Mouse (Mus musculus): ENCODE results near the gene Iqcj. TPM values are rescaled to one million over a fixed set of nuclear protein-coding genes. Genes with fewer than 3 reads are reported as not detected.

Gene Iqcj
- polyA plus RNA-seq, 1 experiment from 2014 or later: not detected

DNA sequence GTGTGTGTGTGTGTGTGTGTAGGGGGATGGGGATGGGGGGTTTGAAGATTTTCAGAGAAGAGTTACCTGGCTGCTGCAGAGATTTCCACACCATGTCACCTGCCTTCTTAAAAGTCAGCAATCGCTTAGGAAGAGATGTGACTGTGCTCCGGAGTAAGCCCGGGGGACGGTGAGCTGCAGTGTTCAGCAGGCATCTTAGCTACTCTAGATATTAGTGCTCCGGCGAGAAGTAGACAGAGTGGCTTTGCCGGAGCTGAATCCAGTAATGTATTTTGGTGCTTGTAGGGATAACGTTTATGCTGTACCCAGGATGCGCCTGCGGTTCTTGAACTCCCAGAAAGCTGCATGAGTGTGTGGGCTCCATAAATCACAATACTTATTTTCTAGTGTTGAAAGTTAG, 748 bp downstream of the Iqcj start:
- DNase-seq (ENCODE audit: low spot score): no peak
- Histone ChIP-seq H3K9ac (ENCODE audit: low read length) (no peak overlapping the region), H3K4me2 (ENCODE audit: low read depth) (no peak overlapping the region), H3K9me3 (ENCODE audit: control insufficient read depth, low read length) (no peaks in the 10 kb centered on the region), H3K4me3 (ENCODE audit: low read depth, low read length) (no peak overlapping the region), H3K27ac (ENCODE audit: low read depth, low read length) (no peak overlapping the region), H3K27me3 (ENCODE audit: control insufficient read depth, insufficient read depth, low read length) (no peaks in the 10 kb centered on the region), H3K4me1 (ENCODE audit: control insufficient read depth, insufficient read depth, low read length) (no peaks in the 10 kb centered on the region), H3K36me3 (ENCODE audit: control insufficient read depth, insufficient read depth, low read length) (no peaks in the 10 kb centered on the region)
- ATAC-seq (ENCODE audit: insufficient read depth, low FRiP score, low TSS enrichment): no peak
- 77% methylated on average over 10 of the region's 10 CpGs for WGBS

GRCm38 (mm10) chr3:67902517-67902916, 10.5 kb downstream of the Iqcj start:
- ATAC-seq (ENCODE audit: insufficient read depth, low FRiP score, low TSS enrichment) (no peak), DNase-seq (ENCODE audit: low spot score) (no peak)
- 85% methylated on average over 4 of the region's 4 CpGs for WGBS
- H3K27me3 ChIP-seq (ENCODE audit: control insufficient read depth, insufficient read depth, low read length): no peaks in the 10 kb centered on the region
- H3K4me1 ChIP-seq (ENCODE audit: control insufficient read depth, insufficient read depth, low read length): no peaks in the 10 kb centered on the region
- no peaks in the 10 kb centered on the region for H3K36me3 ChIP-seq (ENCODE audit: control insufficient read depth, insufficient read depth, low read length)
- no peak overlapping the region for H3K27ac ChIP-seq (ENCODE audit: low read depth, low read length)
- H3K4me2 ChIP-seq (ENCODE audit: low read depth): no peak overlapping the region
- H3K9me3 ChIP-seq (ENCODE audit: control insufficient read depth, low read length): no peaks in the 10 kb centered on the region
- H3K4me3 ChIP-seq (ENCODE audit: low read depth, low read length): no peak overlapping the region
- H3K9ac ChIP-seq (ENCODE audit: low read length): no peak overlapping the region

DNA sequence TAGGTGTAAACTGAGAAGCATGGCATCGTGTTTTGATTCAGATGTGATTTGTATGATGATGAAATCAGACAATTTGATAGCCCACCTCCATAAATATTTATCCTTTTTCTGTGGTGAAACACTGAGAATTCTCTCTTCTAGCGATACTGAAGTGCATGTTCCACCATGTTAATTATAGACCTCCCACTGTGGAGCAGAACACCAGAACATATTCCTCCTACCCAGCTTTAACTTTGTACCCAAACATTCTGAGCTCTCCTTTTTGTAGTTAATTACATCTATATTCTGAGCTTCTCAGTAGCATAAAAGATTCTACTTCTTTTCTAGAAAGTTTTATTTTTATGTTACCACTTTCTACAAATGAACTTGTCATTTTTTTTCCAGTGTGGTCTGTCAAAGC, 16.6 kb downstream of the Iqcj start:
- H3K27ac ChIP-seq (ENCODE audit: low read depth, low read length): no peak overlapping the region
- no peak overlapping the region for H3K4me3 ChIP-seq (ENCODE audit: low read depth, low read length)
- H3K4me2 ChIP-seq (ENCODE audit: low read depth): no peak overlapping the region
- no peaks in the 10 kb centered on the region for H3K9me3 ChIP-seq (ENCODE audit: control insufficient read depth, low read length)
- WGBS: 90% methylated on average over 2 of the region's 2 CpGs
- DNase-seq (ENCODE audit: low spot score) (no peak), ATAC-seq (ENCODE audit: insufficient read depth, low FRiP score, low TSS enrichment) (no peak)
- H3K27me3 ChIP-seq (ENCODE audit: control insufficient read depth, insufficient read depth, low read length): no peaks in the 10 kb centered on the region
- H3K36me3 ChIP-seq (ENCODE audit: control insufficient read depth, insufficient read depth, low read length): no peaks in the 10 kb centered on the region
- no peaks in the 10 kb centered on the region for H3K4me1 ChIP-seq (ENCODE audit: control insufficient read depth, insufficient read depth, low read length)
- H3K9ac ChIP-seq (ENCODE audit: low read length): no peak overlapping the region

- ATAC-seq (ENCODE audit: insufficient read depth, low FRiP score, low TSS enrichment) (no peak), DNase-seq (ENCODE audit: low spot score) (no peak)
- no peaks in the 10 kb centered on the region for H3K4me1 ChIP-seq (ENCODE audit: control insufficient read depth, insufficient read depth, low read length)
- WGBS: 84% methylated on average over 3 of the region's 3 CpGs
- no peak overlapping the region for H3K9ac ChIP-seq (ENCODE audit: low read length)
- H3K4me3 ChIP-seq (ENCODE audit: low read depth, low read length): no peak overlapping the region
- H3K27me3 ChIP-seq (ENCODE audit: control insufficient read depth, insufficient read depth, low read length): no peaks in the 10 kb centered on the region
- H3K4me2 ChIP-seq (ENCODE audit: low read depth): no peak overlapping the region
- no peaks in the 10 kb centered on the region for H3K36me3 ChIP-seq (ENCODE audit: control insufficient read depth, insufficient read depth, low read length)
- H3K9me3 ChIP-seq (ENCODE audit: control insufficient read depth, low read length): no peaks in the 10 kb centered on the region
- no peak overlapping the region for H3K27ac ChIP-seq (ENCODE audit: low read depth, low read length)
These were observed 26.1 kb downstream of the Iqcj start for GRCm38 (mm10) chr3:67918098-67918497.

- Histone ChIP-seq H3K4me1 (ENCODE audit: control insufficient read depth, insufficient read depth, low read length) (no peaks in the 10 kb centered on the region), H3K27ac (ENCODE audit: low read depth, low read length) (no peak overlapping the region), H3K36me3 (ENCODE audit: control insufficient read depth, insufficient read depth, low read length) (no peaks in the 10 kb centered on the region), H3K4me2 (ENCODE audit: low read depth) (no peak overlapping the region), H3K9ac (ENCODE audit: low read length) (no peak overlapping the region), H3K4me3 (ENCODE audit: low read depth, low read length) (no peak overlapping the region), H3K9me3 (ENCODE audit: control insufficient read depth, low read length) (no peaks in the 10 kb centered on the region), H3K27me3 (ENCODE audit: control insufficient read depth, insufficient read depth, low read length) (no peaks in the 10 kb centered on the region)
- ATAC-seq (ENCODE audit: insufficient read depth, low FRiP score, low TSS enrichment) (no peak), DNase-seq (ENCODE audit: low spot score) (no peak)
- 85% methylated on average over 8 of the region's 8 CpGs for WGBS
These were observed 26.7 kb downstream of the Iqcj start for GRCm38 (mm10) chr3:67918634-67919259.

GRCm38 (mm10) chr3:67923095-67923494, 31.1 kb downstream of the Iqcj start:
- DNase-seq (ENCODE audit: low spot score) (no peak), ATAC-seq (ENCODE audit: insufficient read depth, low FRiP score, low TSS enrichment) (no peak)
- Histone ChIP-seq H3K9ac (ENCODE audit: low read length) (no peak overlapping the region), H3K4me1 (ENCODE audit: control insufficient read depth, insufficient read depth, low read length) (no peaks in the 10 kb centered on the region), H3K9me3 (ENCODE audit: control insufficient read depth, low read length) (no peaks in the 10 kb centered on the region), H3K4me3 (ENCODE audit: low read depth, low read length) (no peak overlapping the region), H3K36me3 (ENCODE audit: control insufficient read depth, insufficient read depth, low read length) (no peaks in the 10 kb centered on the region), H3K27ac (ENCODE audit: low read depth, low read length) (no peak overlapping the region), H3K27me3 (ENCODE audit: control insufficient read depth, insufficient read depth, low read length) (no peaks in the 10 kb centered on the region), H3K4me2 (ENCODE audit: low read depth) (no peak overlapping the region)
- WGBS: 91% methylated on average over 4 of the region's 4 CpGs

DNA sequence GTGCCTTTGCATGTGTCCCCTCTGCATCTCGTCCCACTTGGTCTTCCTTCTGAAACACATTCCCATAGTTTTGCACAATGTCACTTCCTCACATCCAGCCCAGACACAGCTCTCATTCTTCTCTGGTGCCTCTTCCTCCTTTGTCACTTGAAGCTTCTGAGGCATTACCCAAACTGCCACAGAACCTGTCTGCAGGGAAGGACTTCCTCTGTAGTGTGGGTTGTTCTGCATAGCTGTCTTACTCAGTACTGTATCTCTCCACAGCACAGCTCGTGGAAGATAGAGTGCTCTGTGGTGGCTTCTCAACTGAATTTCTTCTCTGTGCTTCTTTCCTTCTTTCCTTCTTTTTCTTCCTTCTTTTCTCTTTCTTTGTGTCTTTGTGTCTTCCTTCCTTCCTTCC, 33.4 kb downstream of the Iqcj start:
- H3K9ac ChIP-seq (ENCODE audit: low read length): no peak overlapping the region
- ATAC-seq (ENCODE audit: insufficient read depth, low FRiP score, low TSS enrichment): no peak

DNA sequence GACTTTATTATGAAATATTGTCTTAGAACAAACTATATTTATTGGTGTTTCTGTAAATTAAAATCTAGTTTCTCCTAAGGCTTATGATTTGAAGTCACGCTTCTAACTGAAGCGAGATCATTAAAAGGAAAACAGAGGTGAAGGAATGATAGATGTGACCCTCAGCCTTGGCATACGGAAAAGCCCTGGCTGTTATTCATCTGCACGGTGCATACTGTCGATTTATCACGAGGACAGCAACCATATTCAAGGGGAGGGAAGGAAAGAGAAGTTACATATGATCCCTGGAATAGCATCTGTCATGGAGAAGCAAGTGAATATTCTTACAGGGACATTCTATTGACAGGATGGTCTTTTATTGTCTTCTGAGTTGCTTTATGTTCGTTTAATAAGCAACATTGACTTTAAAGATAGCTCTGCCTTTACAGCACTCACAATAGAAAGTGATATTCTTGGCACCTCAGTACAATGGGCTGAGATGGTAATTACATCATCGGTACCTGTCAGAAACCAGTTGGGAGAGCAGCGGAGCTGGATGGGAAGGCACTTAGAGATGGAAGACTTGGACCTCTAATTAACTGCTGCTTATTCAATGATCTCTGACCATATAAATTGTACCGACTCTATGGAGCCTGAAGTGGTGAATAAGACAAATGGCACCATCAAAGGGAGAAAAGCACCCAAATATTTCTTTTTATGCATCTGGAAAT, 38.6 kb downstream of the Iqcj start:
- Histone ChIP-seq H3K4me2 (ENCODE audit: low read depth) (no peak overlapping the region), H3K9me3 (ENCODE audit: control insufficient read depth, low read length) (no peaks in the 10 kb centered on the region), H3K4me1 (ENCODE audit: control insufficient read depth, insufficient read depth, low read length) (no peaks in the 10 kb centered on the region), H3K27me3 (ENCODE audit: control insufficient read depth, insufficient read depth, low read length) (no peaks in the 10 kb centered on the region), H3K9ac (ENCODE audit: low read length) (no peak overlapping the region), H3K27ac (ENCODE audit: low read depth, low read length) (no peak overlapping the region), H3K36me3 (ENCODE audit: control insufficient read depth, insufficient read depth, low read length) (no peaks in the 10 kb centered on the region), H3K4me3 (ENCODE audit: low read depth, low read length) (no peak overlapping the region)
- DNase-seq (ENCODE audit: low spot score) (no peak), ATAC-seq (ENCODE audit: insufficient read depth, low FRiP score, low TSS enrichment) (no peak)
- 75% methylated on average over 10 of the region's 10 CpGs for WGBS

More for the DNA sequence above, 33.4 kb downstream of the Iqcj start:
- Histone ChIP-seq H3K4me2 (ENCODE audit: low read depth) (no peak overlapping the region), H3K9me3 (ENCODE audit: control insufficient read depth, low read length) (no peaks in the 10 kb centered on the region), H3K36me3 (ENCODE audit: control insufficient read depth, insufficient read depth, low read length) (no peaks in the 10 kb centered on the region), H3K4me3 (ENCODE audit: low read depth, low read length) (no peak overlapping the region), H3K27me3 (ENCODE audit: control insufficient read depth, insufficient read depth, low read length) (no peaks in the 10 kb centered on the region), H3K4me1 (ENCODE audit: control insufficient read depth, insufficient read depth, low read length) (no peaks in the 10 kb centered on the region), H3K27ac (ENCODE audit: low read depth, low read length) (no peak overlapping the region)
- DNase-seq (ENCODE audit: low spot score): no peak
- WGBS: 83% methylated on average over 2 of the region's 2 CpGs

- DNase-seq (ENCODE audit: low spot score): no peak
- no peaks in the 10 kb centered on the region for H3K9me3 ChIP-seq (ENCODE audit: control insufficient read depth, low read length)
These were observed 39.2 kb downstream of the Iqcj start for GRCm38 (mm10) chr3:67931181-67931580.

More at GRCm38 (mm10) chr3:67931181-67931580, 39.2 kb downstream of the Iqcj start:
- ATAC-seq (ENCODE audit: insufficient read depth, low FRiP score, low TSS enrichment): no peak
- 90% methylated on average over 8 of the region's 8 CpGs for WGBS
- no peaks in the 10 kb centered on the region for H3K36me3 ChIP-seq (ENCODE audit: control insufficient read depth, insufficient read depth, low read length)
- no peak overlapping the region for H3K4me3 ChIP-seq (ENCODE audit: low read depth, low read length)
- no peaks in the 10 kb centered on the region for H3K4me1 ChIP-seq (ENCODE audit: control insufficient read depth, insufficient read depth, low read length)
- no peaks in the 10 kb centered on the region for H3K27me3 ChIP-seq (ENCODE audit: control insufficient read depth, insufficient read depth, low read length)
- H3K9ac ChIP-seq (ENCODE audit: low read length): no peak overlapping the region
- H3K27ac ChIP-seq (ENCODE audit: low read depth, low read length): no peak overlapping the region
- no peak overlapping the region for H3K4me2 ChIP-seq (ENCODE audit: low read depth)
